Mouse (Mus musculus) kidney, adult 2 months (tissue): ENCODE measurements around the gene Il11ra1. TPM values are rescaled to one million over a fixed set of nuclear protein-coding genes. Genes with fewer than 3 reads are reported as not detected.

ENCODE experiments used
- DNase-seq: peaks from one replicate; pipeline ENCODE4 v3.0.0; 2021
- H3K27ac ChIP-seq: fragments of 200-500 bp; 2 replicates; pipeline ENCODE4 v1.5.1; 2012; ENCODE audit warnings: low read depth, low read length, control low read depth, inconsistent platforms; ENCODE audit not compliant: insufficient read depth
- H3K27me3 ChIP-seq: fragments of 200-500 bp; replicated peaks from 2 replicates; pipeline ENCODE4 v1.6.1; 2012; ENCODE audit warnings: mild to moderate bottlenecking, moderate library complexity, low read length, inconsistent platforms; ENCODE audit not compliant: control insufficient read depth, insufficient read depth
- H3K36me3 ChIP-seq: fragments of 200-500 bp; 2 replicates; pipeline ENCODE4 v1.6.1; 2012; ENCODE audit warnings: mild to moderate bottlenecking, moderate library complexity, low read length, inconsistent platforms; ENCODE audit not compliant: control insufficient read depth, insufficient read depth
- H3K4me1 ChIP-seq: fragments of 200-500 bp; 2 replicates; pipeline ENCODE4 v1.6.1; 2011; ENCODE audit warnings: low read length; ENCODE audit not compliant: control insufficient read depth, insufficient read depth
- H3K4me3 ChIP-seq: fragments of 200-500 bp; 2 replicates; pipeline ENCODE4 v1.5.1; 2011; ENCODE audit warnings: mild to moderate bottlenecking, low read depth, low read length, control low read depth; ENCODE audit not compliant: insufficient read depth
- CTCF ChIP-seq: fragments of 200-500 bp; conservative IDR thresholded peaks from 2 replicates; pipeline ENCODE4 v1.5.1; 2011; ENCODE audit warnings: low read depth, mild to moderate bottlenecking, control low read depth, low read length, moderate library complexity, mixed read lengths; ENCODE audit not compliant: insufficient read depth, insufficient read length
- POLR2A ChIP-seq: fragments of 200-500 bp; IDR thresholded peaks from one replicate; pipeline ENCODE4 v1.6.1; 2011; ENCODE audit warnings: low read depth, low read length, control low read depth
- WGBS: fragments of 180-500 bp; shearing (Covaris S2); methylation state at CpG from one replicate; pipeline ENCODE4 v1.1.7; 2018; 5-methylcytosine and 5-hydroxymethylcytosine counted together
- polyA plus RNA-seq: library from polyadenylated mRNA; depleted of rRNA; stranded (reverse); fragments of >200 nt; gene quantifications from 2 replicates; pipeline ENCODE4 v1.2.3, GENCODE M21; 2012

The Il11ra1 gene
- polyA plus RNA-seq, 1 experiment: 125 TPM

GRCm38 (mm10) chr4:41705922-41706754, 6.3 kb downstream of the Il11ra1 start:
- TF ChIP-seq CTCF (no peak), POLR2A (no peak)
- H3K4me1 ChIP-seq: no peaks in the 10 kb centered on the region
- DNase-seq: no peak
- no peak overlapping the region for H3K4me3 ChIP-seq
- WGBS: 68% methylated on average over 19 of the region's 19 CpGs
- no peaks in the 10 kb centered on the region for H3K36me3 ChIP-seq
- no peaks in the 10 kb centered on the region for H3K27me3 ChIP-seq
- H3K27ac ChIP-seq: no peak overlapping the region

- Histone ChIP-seq H3K27ac (peak overlapping the region; percentile 82), H3K36me3 (no peaks in the 10 kb centered on the region), H3K4me3 (no peak overlapping the region), H3K4me1 (0 out of 2 replicates have a peak, but pooled peaks cover 2% of the 10 kb centered on the region), H3K27me3 (no peaks in the 10 kb centered on the region)
- TF ChIP-seq CTCF: peak; percentile 73
- TF ChIP-seq POLR2A: no peak
- peak; percentile 87 for DNase-seq
- WGBS: 6% methylated on average over 13 of the region's 13 CpGs
These were observed 7.3 kb downstream of the Il11ra1 start for GRCm38 (mm10) chr4:41707011-41707535.

- WGBS: 23% methylated on average over 8 of the region's 8 CpGs
- DNase-seq: peak; percentile 74
- Histone ChIP-seq H3K27me3 (no peaks in the 10 kb centered on the region), H3K27ac (peak overlapping the region; percentile 82), H3K4me3 (no peak overlapping the region), H3K4me1 (peaks cover 2% of the 10 kb centered on the region; the same call in 1 of the 2 replicates), H3K36me3 (no peaks in the 10 kb centered on the region)
- TF ChIP-seq CTCF: no peak
- no peak for TF ChIP-seq POLR2A
These were observed 8.5 kb downstream of the Il11ra1 start for GRCm38 (mm10) chr4:41708192-41708745.

GRCm38 (mm10) chr4:41710229-41710628, 10.4 kb downstream of the Il11ra1 start:
- WGBS: 57% methylated on average over 4 of the region's 4 CpGs
- Histone ChIP-seq H3K36me3 (no peaks in the 10 kb centered on the region), H3K27me3 (no peaks in the 10 kb centered on the region), H3K4me3 (no peak overlapping the region), H3K27ac (no peak overlapping the region), H3K4me1 (peaks cover 2% of the 10 kb centered on the region; the same call in 1 of the 2 replicates)
- no peak for DNase-seq
- TF ChIP-seq POLR2A: no peak

- no peak for TF ChIP-seq CTCF
- TF ChIP-seq POLR2A: no peak
- Histone ChIP-seq H3K4me3 (peak overlapping the region; percentile 89; the same call in 1 of the 2 replicates), H3K27ac (no peak overlapping the region), H3K36me3 (no peaks in the 10 kb centered on the region), H3K27me3 (no peaks in the 10 kb centered on the region), H3K4me1 (peaks cover 2% of the 10 kb centered on the region; the same call in 1 of the 2 replicates)
- no peak for DNase-seq
- WGBS: 63% methylated on average over 16 of the region's 16 CpGs
These were observed 12.1 kb downstream of the Il11ra1 start for GRCm38 (mm10) chr4:41711705-41712375.

- TF ChIP-seq POLR2A (no peak), CTCF (no peak)
- Histone ChIP-seq H3K27me3 (no peaks in the 10 kb centered on the region), H3K36me3 (no peaks in the 10 kb centered on the region), H3K4me1 (peaks cover 2% of the 10 kb centered on the region; the same call in 1 of the 2 replicates), H3K4me3 (peak overlapping the region; percentile 89), H3K27ac (peak overlapping the region; percentile 55)
- no peak for DNase-seq
- WGBS: 26% methylated on average over 31 of the region's 31 CpGs
These were observed 12.8 kb downstream of the Il11ra1 start for GRCm38 (mm10) chr4:41712421-41713196.
